Mouse (Mus musculus) limb, embryonic 14.5 days (tissue): ENCODE results near the gene Acat3. TPM values are rescaled to one million over a fixed set of nuclear protein-coding genes. Genes with fewer than 3 reads are reported as not detected.
"Not testable (repeated sequence)": the region's sequence is repeated elsewhere in the genome, so short reads cannot be mapped to it uniquely, and the experiment has no call there.

Experiments
- ATAC-seq: fragments of 200-750 bp; cut with Nextera tagmentation; 2 replicates; pipeline ENCODE4 v1.8.0; 2017; ENCODE audit warnings: low read depth, moderate number of reproducible peaks, moderate TSS enrichment; ENCODE audit not compliant: low FRiP score
- DNase-seq: peaks from one replicate; pipeline ENCODE4 v3.0.0-alpha.2; 2015; ENCODE audit warnings: low spot score
- H3K27ac ChIP-seq: fragments of 300-500 bp; sonication (generic); replicated peaks from 2 replicates; pipeline ENCODE4 v1.5.1; 2014; ENCODE audit warnings: low read depth, mild to moderate bottlenecking, low read length, moderate library complexity, mixed read lengths
- H3K27me3 ChIP-seq: fragments of 300-500 bp; sonication (generic); 2 replicates; pipeline ENCODE4 v1.6.1; 2014; ENCODE audit warnings: low read length, mixed read lengths; ENCODE audit not compliant: control insufficient read depth, insufficient read depth
- H3K36me3 ChIP-seq: fragments of 300-500 bp; sonication (generic); 2 replicates; pipeline ENCODE4 v1.6.1; 2014; ENCODE audit warnings: mild to moderate bottlenecking, low read length, moderate library complexity, mixed read lengths; ENCODE audit not compliant: control insufficient read depth, insufficient read depth
- H3K4me1 ChIP-seq: fragments of 300-500 bp; sonication (generic); 2 replicates; pipeline ENCODE4 v1.6.1; 2014; ENCODE audit warnings: antibody characterized with exemption, low read length, mixed read lengths; ENCODE audit not compliant: control insufficient read depth, insufficient read depth
- H3K4me2 ChIP-seq: fragments of 300-500 bp; sonication (generic); replicated peaks from 2 replicates; pipeline ENCODE4 v1.6.1; 2014; ENCODE audit warnings: low read depth, mild to moderate bottlenecking, low read length, moderate library complexity; ENCODE audit not compliant: severe bottlenecking
- H3K4me3 ChIP-seq: fragments of 300-500 bp; sonication (generic); replicated peaks from 2 replicates; pipeline ENCODE4 v1.5.1; 2014; ENCODE audit warnings: low read length
- H3K9ac ChIP-seq: fragments of 300-500 bp; sonication (generic); 2 replicates; pipeline ENCODE4 v1.6.1; 2014; ENCODE audit warnings: mild to moderate bottlenecking, low read depth, low read length, moderate library complexity; ENCODE audit not compliant: severe bottlenecking
- H3K9me3 ChIP-seq: fragments of 300-500 bp; sonication (generic); 2 replicates; pipeline ENCODE4 v1.6.1; 2016; ENCODE audit warnings: low read length; ENCODE audit not compliant: control insufficient read depth
- POLR2A ChIP-seq: fragments of 200-500 bp; IDR thresholded peaks from 2 replicates; pipeline ENCODE4 v1.8.0; 2012; ENCODE audit warnings: inconsistent platforms, mild to moderate bottlenecking, moderate library complexity, borderline replicate concordance; ENCODE audit not compliant: insufficient read depth, insufficient read length; ENCODE audit errors: extremely low read depth
- WGBS: fragments of 180-500 bp; shearing (Covaris S2); extraction: QIAGEN DNeasy Blood & Tissue Kit; methylation state at CpG from one replicate; pipeline ENCODE4 v1.1.7; 2014; 5-methylcytosine and 5-hydroxymethylcytosine counted together
- polyA plus RNA-seq, 2 experiments: library from polyadenylated mRNA; depleted of rRNA in 1 of 2; stranded (reverse) in 1 of 2; unstranded in 1 of 2; fragments of >200 nt; fragmentation: Nextera tagmentation in 1 of 2; extraction: Ambion mirVana in 1 of 2; gene quantifications; 2 replicates each; pipeline versions ENCODE4 v1.2.1 to v1.2.3; 2012 to 2014

Gene Acat3
- polyA plus RNA-seq, 2 experiments, result 0.33 to 0.47 TPM

- no peaks in the 10 kb centered on the region for H3K27me3 ChIP-seq
- H3K4me3 ChIP-seq, result no peak overlapping the region
- H3K9me3 ChIP-seq, result no peaks in the 10 kb centered on the region
- H3K4me2 ChIP-seq, result no peak overlapping the region
- peaks cover 37% of the 10 kb centered on the region for H3K36me3 ChIP-seq
- no peak for TF ChIP-seq POLR2A
- ATAC-seq (no peak), DNase-seq (no peak)
- WGBS, result 95% methylated on average over 6 of the region's 6 CpGs
- H3K9ac ChIP-seq, result no peak overlapping the region
- H3K27ac ChIP-seq, result no peak overlapping the region
- H3K4me1 ChIP-seq, result 0 out of 2 replicates have a peak, but pooled peaks cover 3% of the 10 kb centered on the region
Measured at GRCm38 (mm10) chr17:12942459-12943162, 2.2 kb upstream of the Acat3 start.

GRCm38 (mm10) chr17:12941543-12942260, 1.3 kb upstream of the Acat3 start:
- ATAC-seq (no peak), DNase-seq (no peak)
- Histone ChIP-seq H3K9ac (no peak overlapping the region), H3K36me3 (peaks cover 37% of the 10 kb centered on the region), H3K9me3 (no peaks in the 10 kb centered on the region), H3K4me1 (0 out of 2 replicates have a peak, but pooled peaks cover 3% of the 10 kb centered on the region), H3K4me2 (no peak overlapping the region), H3K4me3 (no peak overlapping the region), H3K27ac (no peak overlapping the region), H3K27me3 (no peaks in the 10 kb centered on the region)
- no peak for TF ChIP-seq POLR2A
- WGBS, result 75% methylated on average over 8 of the region's 8 CpGs

GRCm38 (mm10) chr17:12939377-12940148, 837 bp downstream of the Acat3 start:
- not testable (repeated sequence) for H3K27me3 ChIP-seq, ATAC-seq, H3K4me1 ChIP-seq, H3K9me3 ChIP-seq, DNase-seq, H3K27ac ChIP-seq
- Histone ChIP-seq H3K4me3 (peak overlapping the region; percentile 26; the same call in 1 of the 2 replicates), H3K9ac (peak overlapping the region; percentile 43; the same call in 1 of the 2 replicates), H3K36me3 (peaks cover 18% of the 10 kb centered on the region), H3K4me2 (peak overlapping the region; percentile 57)
- 14% methylated on average over 1 of the region's 12 CpGs for WGBS

GRCm38 (mm10) chr17:12938077-12938476, 2.3 kb downstream of the Acat3 start:
- no peaks in the 10 kb centered on the region for H3K27me3 ChIP-seq
- TF ChIP-seq POLR2A, result no peak
- DNase-seq (no peak), ATAC-seq (no peak)
- H3K27ac ChIP-seq, result no peak overlapping the region
- H3K4me1 ChIP-seq, result 0 out of 2 replicates have a peak, but pooled peaks cover 3% of the 10 kb centered on the region
- H3K36me3 ChIP-seq, result peaks cover 7% of the 10 kb centered on the region
- 52% methylated on average over 2 of the region's 2 CpGs for WGBS
- no peak overlapping the region for H3K9ac ChIP-seq
- H3K9me3 ChIP-seq, result no peaks in the 10 kb centered on the region
- no peak overlapping the region for H3K4me3 ChIP-seq
- no peak overlapping the region for H3K4me2 ChIP-seq

- Histone ChIP-seq H3K9me3 (no peaks in the 10 kb centered on the region), H3K36me3 (peaks cover 2% of the 10 kb centered on the region; the same call in 1 of the 2 replicates), H3K4me3 (no peak overlapping the region), H3K27me3 (no peaks in the 10 kb centered on the region), H3K4me2 (no peak overlapping the region), H3K27ac (no peak overlapping the region), H3K4me1 (0 out of 2 replicates have a peak, but pooled peaks cover 3% of the 10 kb centered on the region), H3K9ac (no peak overlapping the region)
- DNase-seq (no peak), ATAC-seq (no peak)
- TF ChIP-seq POLR2A, result no peak
- 77% methylated on average over 2 of the region's 2 CpGs for WGBS
Measured at GRCm38 (mm10) chr17:12937412-12937970, 2.9 kb downstream of the Acat3 start.
